Mouse (Mus musculus) naive thymus-derived CD4-positive, alpha-beta T cell, adult 5 months (primary cell): Measurements from ENCODE around the gene Dtl. TPM values are rescaled to one million over a fixed set of nuclear protein-coding genes. Genes with fewer than 3 reads are reported as not detected.

Source experiments
- polyA plus RNA-seq: library from polyadenylated mRNA; unstranded; fragments of 100-300 nt; shearing (Covaris generic); gene quantifications from one replicate; pipeline ENCODE4 v1.2.1, GENCODE M21; 2017

The Dtl gene
- polyA plus RNA-seq, result 3.1 TPM

DNA sequence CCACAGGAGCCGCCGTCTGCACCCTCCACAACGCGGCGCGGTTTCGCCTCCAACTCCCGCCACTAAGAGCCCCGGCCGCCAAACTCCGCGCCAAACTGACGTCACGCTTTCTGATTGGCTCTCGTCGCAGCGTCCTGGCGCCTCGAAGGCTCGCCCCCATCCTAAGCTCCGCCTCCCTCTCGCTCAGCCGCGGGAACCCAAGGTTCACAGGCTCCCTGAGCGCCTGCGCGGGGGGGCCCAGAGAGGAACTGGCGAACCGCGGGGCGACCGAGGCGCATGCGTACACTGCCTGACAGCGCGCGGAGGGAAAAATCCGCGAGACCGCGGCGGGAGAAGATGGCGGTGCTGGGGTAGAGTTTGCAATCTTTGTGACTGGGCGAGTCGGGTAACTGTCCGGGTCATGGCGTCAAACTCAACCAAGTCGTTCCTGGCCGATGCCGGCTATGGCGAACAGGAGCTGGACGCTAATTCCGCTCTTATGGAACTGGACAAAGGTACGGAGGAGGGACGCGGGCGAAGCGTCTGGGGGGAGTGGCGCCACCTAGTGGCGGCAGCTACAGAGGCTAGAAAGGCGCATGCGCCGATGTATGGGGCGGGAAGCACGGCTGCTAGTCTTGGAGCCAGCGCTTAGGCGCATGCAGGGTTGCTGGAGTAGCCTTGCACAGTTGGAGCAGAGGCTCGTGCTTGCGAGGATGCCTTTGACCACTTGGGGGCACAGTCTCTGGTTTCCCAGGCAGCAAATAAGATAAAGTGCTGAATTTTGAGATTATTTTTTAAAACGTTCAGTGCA is at the start of gene Dtl, which contains the start of gene Ints7:
Gene Dtl, minus strand, starts transcription at position 87 of the 790 bp plus-strand sequence.
Gene Ints7, plus strand, starts transcription at position 179 of the 790 bp plus-strand sequence.

Other genes starting within 250 kb of the Dtl start
- gene Tmem206, start 249.6 kb downstream of the Dtl start, polyA plus RNA-seq, result 13.4 TPM
- gene Ppp2r5a, start 172.3 kb downstream of the Dtl start, polyA plus RNA-seq, result 506 TPM
- 55.0 TPM for gene Ints7, start 92 bp upstream of the Dtl start, polyA plus RNA-seq
- 15.5 TPM for gene Lpgat1, start 142.3 kb upstream of the Dtl start, polyA plus RNA-seq
- 0.34 TPM for gene Nek2, start 245.9 kb upstream of the Dtl start, polyA plus RNA-seq